Mouse (Mus musculus): ENCODE data around the gene Tbk1.

Tbk1 gene

DNA sequence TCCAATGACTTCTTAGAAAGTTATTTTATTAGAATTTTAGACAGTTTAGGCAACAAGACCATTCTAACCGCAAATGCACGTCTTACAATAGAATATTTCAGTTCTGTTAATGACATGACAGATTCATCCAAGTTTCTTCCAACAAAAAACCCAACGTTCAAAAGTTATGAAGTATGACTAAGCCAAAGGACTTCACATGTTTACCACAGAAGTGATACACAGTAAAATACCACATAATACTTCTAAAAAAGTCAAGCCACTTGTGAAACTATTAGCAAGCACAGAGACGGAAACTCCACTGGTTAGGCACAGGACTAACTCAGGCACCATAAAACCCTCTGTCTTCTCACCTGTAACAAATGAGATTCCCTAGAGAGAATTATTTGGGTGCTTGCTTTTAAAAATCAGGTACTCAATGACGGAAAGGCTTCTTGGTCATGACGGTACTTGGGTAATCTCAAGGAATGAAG is 819 bp upstream of the Tbk1 start:
- no peak for DNase-seq (ENCODE audit: low spot score in 2 of 2)

DNA sequence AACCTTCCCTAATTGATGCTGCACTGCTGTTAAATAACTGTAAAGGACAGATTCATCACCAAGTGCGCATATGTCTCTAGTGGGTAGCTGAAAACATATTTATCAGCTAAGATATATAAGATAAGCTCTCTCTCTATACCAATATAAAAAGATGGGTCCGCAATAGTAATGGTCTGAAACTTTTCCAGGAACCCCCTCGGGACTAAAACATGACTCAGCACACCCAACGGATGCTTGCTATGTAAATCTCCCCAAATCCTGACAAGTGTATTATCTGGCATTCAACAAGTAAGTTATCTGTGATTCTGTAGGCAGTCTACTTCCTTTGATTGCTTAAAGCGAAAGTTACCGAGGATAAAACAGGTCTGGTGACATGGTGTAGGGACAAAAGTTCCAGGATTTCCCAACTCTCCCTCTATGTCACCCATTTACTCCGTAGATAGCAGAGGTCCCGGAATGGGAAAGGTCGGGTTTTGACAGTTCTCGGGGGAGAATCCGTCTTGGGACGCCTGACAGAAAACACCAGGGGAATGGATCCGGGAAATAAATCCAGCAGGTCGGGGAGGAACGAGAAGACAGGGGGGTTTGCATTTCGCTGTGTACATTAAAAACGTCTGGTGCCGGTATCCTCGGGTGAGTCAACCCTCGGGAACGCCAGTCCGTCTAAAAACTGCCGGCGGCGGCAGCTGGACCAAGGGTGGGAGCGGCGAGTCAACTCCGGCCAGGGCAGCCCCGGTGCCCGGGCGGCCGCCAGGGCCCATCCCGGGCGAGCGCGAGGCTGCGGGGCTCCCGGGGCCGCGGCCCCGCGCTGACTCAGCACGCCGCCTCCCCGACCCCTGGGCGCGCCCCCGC is 570 bp downstream of the Tbk1 start:
- DNase-seq (ENCODE audit: low spot score in 2 of 2): no peak

DNA sequence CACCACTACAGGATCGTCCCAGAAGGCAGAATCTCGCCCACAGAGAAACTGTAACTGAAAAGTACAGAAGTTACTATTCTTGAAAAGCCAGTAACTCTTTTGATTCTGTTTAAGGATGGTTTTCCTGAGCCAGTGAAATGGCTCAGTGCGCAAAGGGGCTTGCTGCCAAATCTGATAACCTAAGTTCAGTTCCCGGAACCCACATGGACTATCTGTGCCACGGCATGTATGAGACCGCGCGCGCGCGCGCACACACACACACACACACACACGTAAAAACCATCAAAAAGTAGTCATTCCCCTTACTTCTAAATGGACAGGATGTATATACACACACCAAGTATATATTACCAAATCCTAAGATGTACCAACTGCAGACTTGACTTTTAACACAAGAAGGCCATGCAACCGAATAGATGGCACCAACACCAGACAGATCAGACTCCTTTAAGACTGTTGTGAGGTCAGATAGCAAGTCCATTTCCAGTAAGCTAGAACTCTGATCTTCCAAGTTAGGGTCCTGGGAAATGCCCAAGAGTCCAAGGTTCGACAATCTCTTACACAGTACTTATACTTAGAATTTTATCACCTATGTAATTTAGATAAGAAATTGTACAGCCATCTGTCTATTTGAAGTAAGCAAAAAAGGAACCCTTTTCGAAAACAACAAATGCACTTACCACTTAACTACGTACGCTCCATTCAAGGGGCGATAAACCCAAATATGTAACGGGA is 1.4 kb downstream of the Tbk1 start:
- no peak for DNase-seq (ENCODE audit: low spot score in 2 of 2)

DNA sequence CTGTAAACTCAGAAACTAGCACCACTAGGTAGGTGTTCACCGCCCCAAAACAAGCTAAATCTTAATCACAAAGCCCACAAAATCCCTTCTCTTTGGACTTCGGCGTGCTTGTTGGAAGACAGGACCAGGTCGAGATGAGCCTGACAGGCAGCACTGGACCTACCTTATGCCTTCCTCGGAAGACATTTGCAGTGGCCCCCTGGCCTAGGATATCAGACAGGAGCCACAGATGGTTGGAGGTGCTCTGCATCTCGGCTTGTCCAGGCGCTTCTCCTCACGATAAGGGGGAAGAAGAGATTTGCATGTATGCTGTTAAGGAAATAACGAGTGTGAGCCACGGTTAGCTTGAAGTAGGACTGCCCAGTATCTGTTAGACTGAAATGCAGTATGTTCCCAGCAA is 2.6 kb downstream of the Tbk1 start:
- DNase-seq (ENCODE audit: low spot score in 2 of 2): no peak

DNA sequence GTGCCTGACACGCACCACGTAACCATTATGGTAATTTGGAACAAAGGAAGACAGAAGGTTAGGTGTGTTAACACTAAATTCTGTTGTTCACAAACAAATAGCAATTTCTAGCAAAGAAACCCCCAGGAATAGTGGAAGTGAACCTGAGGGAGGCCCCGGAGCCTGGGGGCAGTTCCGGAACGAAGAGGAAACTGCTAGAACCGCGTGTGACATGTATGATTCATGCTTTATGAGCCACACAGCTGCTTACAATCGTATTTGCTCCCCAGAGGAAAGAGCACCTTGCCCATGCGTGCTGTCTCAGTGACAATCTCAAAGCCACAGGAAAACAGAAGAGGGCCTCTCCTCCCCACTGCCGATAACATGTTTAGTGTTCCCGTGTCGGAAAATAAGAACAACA is 3.6 kb downstream of the Tbk1 start:
- DNase-seq (ENCODE audit: low spot score in 2 of 2): no peak

DNA sequence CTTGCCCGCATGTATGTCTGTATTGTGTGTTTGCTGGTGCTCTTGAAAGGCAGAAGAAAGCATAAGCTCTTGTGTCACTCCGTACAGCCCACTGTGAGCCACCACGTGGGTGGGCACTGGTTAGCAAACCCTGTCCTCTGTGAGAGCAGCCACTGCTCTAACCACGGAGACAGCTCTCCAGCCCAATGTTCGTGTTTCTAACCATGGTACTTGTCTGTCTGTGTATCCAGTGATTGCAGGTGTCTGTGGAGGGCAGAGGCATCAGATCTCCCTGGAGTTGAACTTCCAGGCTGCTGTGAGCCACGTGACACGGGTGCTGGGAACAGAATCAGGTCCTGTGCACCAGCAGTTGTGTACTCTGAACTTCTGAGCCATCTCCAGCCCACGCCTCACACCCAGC is 4.3 kb downstream of the Tbk1 start:
- DNase-seq (ENCODE audit: low spot score in 2 of 2): no peak

DNA sequence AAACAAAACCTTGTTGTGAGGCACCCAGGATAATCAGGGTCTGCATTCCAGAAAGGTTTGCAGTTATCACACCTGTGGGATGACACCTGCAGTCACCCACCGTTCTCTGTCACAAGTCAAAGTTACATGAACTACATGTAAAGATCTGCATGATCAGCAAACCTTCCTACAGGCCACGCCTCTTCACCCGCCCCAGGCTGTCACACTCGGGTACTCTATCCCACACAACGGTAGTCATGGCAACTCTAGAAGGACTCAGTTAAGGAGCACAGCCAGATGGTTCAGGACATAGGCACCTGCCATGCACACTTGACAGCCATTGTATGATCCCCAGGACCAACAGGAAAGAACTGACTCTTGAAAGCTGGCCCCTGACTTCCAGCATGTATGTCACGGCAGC is 5.2 kb downstream of the Tbk1 start:
- no peak for DNase-seq (ENCODE audit: low spot score in 2 of 2)

DNA sequence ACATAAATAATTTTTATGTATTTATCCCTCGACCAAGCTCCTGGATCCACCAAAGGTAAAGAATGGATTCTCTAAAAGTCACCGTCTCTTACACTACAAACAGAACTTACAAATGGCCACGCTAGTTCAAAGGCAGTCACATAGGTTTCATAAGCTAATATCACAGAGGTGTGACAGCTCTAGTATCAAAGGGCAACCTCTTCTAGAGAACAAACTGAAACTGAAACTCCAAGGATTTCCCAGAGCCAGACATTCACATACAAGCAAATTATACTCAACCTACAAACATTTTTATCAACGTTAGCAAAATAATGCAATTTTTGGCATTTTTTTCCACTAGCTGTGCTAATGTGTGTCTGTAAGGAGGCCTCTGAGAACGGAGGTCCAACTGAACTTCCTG is 6.2 kb downstream of the Tbk1 start:
- no peak for DNase-seq (ENCODE audit: low spot score in 2 of 2)

DNA sequence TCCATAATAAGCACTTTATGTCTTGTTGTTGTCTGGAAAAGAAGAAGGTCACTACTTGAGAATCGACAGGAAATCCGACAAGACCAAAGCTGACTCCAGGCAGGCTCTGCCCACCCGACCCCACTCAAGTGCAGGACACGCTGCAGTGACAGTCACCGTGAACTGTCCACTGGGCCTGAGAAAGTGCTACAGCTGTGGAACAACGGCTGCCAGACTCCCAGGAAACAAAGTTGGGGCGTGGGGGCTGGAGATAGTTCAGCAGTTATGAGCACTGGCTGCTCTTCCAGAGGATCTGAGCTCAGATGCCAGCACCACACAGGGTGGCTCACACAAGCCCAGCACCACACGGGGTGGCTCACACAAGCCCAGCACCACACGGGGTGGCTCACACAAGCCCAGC is 10.2 kb downstream of the Tbk1 start:
- DNase-seq (ENCODE audit: low spot score in 2 of 2): no peak

DNA sequence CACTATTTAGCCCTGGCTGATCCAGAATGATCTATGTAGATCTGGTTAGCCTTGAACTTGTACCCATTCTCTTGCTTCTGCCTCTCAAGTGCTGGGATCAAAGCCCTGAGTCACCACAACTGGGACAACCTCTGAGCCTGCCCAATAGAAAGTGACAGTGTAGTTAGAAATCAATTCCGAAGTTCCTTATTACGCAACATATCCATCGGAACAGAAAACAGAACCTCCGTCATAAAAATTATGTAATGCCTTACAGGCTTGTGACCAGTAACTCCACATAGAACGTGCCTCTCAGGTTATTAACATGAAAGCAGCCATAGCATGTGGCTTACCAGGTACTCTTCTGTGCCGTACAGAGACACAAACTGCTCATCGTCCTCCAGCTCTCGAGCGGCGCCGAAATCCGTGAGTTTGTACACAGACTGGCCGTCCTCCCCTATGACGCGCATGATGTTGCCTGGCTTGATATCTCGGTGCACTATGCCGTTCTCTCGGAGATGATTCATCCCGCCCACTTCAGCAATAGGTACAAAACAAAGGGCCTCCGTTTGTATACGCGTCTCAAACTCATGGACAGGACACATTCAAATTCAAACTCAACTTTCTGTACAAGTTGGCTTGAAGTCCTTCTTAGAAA is 15.0 kb downstream of the Tbk1 start:
- DNase-seq (ENCODE audit: low spot score in 2 of 2): no peak

DNA sequence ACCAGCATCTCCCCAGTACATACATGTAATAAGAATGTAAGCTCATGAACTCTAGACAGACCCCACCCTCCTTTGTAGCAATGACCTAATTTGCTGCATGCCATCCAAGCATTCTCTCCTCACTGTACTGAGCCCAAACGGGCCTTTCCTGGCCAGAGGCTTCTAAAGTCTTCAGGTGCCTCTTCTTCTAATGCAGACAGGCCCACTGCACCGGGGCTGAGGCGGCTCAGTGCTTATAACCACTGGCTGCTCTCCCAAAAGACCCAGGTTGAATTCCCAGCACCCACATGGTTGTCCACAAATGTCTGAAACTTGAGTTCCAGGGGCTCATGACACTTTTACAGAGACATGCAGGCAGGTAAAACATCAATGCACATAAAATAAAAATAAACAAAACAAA is 15.6 kb downstream of the Tbk1 start:
- DNase-seq (ENCODE audit: low spot score in 2 of 2): no peak

DNA sequence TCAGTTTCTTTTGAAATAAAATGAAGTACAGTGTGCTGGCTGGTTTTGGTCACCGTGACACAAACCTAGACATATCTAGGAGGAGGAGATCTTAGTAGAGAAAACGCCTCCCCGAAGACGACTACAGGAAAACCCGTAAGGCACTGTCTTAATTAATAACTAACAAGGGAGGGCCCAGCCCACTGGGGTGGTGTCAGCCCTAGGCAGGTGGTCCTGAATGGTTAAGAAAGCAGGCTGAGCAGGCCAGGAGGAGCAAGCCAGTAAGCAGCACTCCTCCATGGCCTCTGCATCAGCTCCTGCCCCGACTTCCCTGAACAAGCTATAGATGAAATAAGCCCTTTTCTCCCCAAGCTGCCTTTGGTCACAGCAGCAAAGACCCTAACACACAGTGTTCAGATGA is 16.8 kb downstream of the Tbk1 start:
- DNase-seq (ENCODE audit: low spot score in 2 of 2): no peak

DNA sequence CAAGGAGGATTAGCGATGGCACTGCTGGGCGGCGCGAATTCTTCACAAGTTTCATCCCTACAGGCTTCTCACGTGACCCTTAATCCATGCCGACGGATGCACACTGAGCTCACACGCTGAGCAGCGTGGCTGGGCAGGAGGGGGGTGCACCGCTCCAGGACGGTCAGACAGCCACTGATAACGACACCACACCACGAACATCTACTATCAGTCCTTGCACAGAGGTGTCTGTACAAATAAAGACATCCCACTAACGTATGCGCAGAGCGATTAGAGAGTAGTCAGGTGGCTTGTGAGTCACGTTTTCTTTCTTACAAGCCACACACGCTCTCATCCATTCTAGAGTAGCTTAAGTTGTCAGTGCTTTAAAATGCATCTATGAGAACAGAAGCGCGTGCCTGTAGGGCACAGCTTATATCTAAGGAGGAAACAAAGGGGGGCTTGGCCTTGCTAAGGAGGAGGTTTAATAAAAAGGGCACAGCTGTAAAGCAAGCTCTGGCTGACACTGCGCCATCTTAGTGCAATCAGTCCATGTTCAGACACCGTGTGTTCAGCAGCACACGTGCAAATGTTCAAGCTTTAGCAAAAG is 17.5 kb downstream of the Tbk1 start:
- no peak for DNase-seq (ENCODE audit: low spot score in 2 of 2)

DNA sequence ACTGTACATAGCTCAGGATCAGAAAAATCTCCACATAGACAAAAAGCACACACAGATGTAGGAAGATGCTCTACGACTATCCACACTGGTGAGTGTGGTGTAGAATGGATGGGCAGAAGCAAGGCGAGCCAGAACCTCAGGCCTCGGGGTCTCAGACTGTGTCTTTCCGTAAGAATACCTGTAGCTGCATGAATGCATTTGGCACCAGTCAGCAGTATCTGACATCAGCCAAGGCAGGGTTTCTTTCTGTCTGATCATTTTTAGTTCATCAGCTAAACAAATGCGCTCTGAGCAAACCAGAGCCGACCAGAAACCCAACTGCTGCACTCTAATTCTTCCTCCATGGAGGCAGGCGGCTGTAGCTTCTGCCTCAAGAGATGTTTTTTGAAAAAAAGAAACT is 18.1 kb downstream of the Tbk1 start:
- DNase-seq (ENCODE audit: low spot score in 2 of 2): no peak

DNA sequence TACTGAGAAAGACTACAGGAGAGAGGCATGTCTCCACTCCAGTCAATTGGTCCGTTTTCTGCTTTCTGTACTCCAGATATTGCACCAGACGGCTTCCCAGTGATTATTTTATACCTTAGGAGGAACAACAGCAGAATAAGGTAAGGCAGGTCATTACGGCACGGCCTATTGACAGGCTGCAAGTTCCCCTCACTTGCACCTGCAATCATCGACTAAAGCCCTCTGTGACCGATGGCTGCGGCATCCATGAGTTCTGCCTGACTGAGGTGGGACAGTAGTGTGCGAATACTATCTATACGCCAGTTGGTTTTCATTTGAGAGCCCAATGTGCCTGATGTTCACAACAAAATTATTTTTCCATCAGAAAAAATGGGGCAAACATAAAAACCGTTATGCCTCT is 18.6 kb downstream of the Tbk1 start:
- no peak for DNase-seq (ENCODE audit: low spot score in 2 of 2)

DNA sequence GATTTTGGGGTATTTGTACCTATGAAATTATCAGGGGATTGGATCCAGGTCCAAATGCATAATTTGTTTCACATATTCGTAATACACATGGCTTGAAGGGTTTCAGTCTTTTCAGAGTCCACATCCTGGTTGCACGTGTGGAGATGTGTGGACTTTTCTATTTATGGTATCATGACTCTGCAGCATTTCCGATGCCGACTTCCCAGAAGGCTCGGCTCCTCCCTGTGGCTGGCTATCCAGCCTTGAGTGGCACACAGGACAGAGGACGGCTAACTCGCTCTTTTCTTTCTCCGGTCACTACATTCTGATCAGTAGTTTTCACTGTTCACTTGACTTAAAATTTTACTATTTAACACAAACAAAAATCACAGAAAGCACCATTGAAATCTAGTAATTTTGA is 22.1 kb downstream of the Tbk1 start:
- no peak for DNase-seq (ENCODE audit: low spot score in 2 of 2)

DNA sequence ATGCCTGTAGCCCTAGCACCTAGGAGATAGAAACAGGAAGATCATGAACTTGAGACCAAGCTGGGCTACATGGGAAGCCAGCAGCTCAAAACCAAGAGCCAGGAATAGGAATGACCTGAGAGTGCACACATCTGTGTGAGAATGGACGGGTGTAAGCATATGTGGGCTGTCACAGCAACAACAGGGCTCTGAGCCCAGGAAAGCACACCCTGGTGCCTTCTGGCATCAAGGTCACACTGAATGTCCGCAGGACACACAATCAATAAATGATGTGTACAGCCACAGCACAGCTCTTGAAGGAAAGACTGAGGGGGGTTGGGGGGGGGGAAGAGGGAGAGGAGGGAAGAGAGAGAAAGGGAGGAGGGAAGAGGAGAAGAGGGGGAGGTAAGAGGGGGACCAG is 28.4 kb downstream of the Tbk1 start:
- no peak for DNase-seq (ENCODE audit: low spot score in 2 of 2)

DNA sequence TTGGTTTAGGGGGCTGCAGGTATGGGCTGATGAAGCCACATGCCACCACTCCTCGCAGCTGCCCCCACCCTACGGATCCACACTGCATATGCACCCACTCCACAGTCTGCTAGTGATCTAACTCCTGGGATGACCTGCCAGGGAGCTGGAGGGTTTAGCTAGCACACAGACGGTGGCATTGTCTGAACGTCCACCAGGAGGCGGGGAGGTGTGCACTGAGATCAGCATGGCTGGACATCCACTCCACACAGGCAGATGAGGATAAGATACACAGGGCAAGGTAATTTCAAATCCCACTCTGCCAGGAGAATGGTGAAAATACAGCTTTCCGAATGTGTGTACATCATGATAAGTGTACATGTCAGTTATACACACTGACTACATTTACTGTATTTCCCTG is 30.3 kb downstream of the Tbk1 start:
- DNase-seq (ENCODE audit: low spot score in 2 of 2): no peak

DNA sequence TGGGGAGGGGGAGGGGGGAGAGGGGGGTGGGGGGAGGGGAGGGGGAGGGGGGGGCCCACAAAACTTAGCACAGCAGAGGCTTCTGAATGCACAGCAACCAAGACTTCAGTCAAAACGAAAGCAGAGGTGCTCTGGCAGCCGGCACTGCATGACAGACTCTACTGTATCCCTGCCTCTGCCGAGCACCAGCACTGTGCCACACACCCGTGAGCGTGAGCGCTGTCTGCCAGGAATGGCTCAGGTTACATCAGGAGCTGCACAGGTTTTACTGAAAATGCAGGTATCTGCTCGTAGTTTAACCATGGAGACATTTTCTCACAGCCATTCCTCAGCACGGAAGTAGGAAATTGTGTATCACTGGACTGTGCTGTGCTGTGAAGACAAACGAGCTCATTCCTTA is 36.3 kb downstream of the Tbk1 start:
- DNase-seq (ENCODE audit: low spot score in 2 of 2): no peak

DNA sequence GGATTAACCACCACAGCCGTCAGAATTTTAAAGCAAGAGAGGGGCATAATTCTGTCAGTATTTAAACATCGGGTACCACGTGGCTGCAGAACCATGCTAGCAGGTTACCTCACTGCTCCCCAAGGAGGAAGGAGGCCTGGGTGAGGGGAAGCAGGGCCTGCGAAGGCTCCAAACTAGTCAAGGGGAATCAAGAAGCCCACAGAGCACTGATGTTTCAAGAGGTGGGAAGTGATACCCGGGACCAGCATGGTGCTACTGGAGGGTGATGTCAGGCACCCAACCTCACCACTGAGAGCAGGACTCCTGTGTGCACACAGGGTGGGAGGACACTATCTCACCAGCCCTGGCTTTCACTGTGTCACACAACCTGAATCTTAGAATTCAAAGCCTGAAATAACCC is 36.9 kb downstream of the Tbk1 start:
- no peak for DNase-seq (ENCODE audit: low spot score in 2 of 2)

DNA sequence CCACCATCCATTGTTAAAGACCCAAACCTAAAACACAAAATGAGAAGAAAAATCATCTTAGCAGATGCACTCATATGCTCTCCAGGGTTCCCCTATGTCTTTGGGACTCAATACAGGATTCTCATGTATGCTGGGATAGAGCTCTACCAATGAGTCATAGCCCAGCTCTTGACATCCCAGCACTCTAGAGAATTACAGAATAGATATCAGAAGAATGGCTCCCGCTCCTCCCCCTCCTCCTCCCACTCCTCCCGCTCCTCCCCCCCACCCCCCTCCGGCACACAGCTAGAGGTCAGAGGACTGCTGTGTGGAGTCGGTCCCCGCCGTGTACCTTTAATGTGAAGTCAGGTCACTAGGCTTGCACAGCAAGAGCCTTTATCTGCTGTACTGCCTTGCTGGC is 39.4 kb downstream of the Tbk1 start:
- DNase-seq (ENCODE audit: low spot score in 2 of 2): no peak

DNA sequence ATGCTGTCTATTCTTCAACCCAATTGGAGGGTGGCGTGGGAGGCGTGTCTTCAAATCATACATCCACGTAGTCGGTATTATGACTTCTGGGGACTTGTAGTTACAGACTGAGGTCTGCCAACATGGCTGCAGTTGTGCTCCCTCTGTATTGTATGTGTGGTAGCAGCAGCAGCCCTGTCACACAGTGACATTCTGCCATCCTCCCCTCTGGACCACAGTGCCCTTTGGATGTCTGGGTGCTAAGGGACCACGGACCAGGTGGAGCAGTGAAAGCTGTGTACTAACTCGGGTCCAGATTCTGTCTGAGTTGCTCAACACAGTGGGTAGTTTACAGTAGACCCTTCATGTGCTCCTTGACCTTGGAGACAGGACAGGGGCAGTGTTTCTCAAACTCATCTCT is 43.0 kb downstream of the Tbk1 start:
- no peak for DNase-seq (ENCODE audit: low spot score in 2 of 2)

DNA sequence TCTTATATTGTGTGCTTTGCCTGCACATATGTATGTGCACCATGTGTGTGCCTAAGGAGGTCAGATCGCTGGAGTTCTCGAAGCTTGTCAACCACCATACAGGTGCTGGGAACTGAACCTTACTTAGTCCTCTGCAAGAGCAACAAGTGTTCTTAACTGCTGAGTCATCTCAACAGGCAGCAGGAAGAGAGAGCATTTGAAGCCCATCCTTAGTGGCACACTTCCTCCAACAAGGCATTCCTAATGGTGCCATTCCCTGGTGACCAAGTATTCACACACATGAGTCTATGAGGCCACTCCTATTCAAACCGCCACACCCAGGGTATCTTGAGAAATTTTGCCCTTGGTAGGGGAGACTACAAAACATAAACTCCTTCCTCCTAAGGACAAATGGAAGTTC is 44.4 kb downstream of the Tbk1 start:
- DNase-seq (ENCODE audit: low spot score in 2 of 2): no peak

All from right cerebral cortex, adult 2 months (tissue).